Mouse (Mus musculus) G1E (cell line): Measurements from ENCODE around the gene Asap2. TPM values are rescaled to one million over a fixed set of nuclear protein-coding genes. Genes with fewer than 3 reads are reported as not detected.

Source experiments
- ATAC-seq: 2 replicates; pipeline ENCODE4 v1.8.0; 2016; ENCODE audit warnings: mild to moderate bottlenecking; ENCODE audit not compliant: insufficient number of reproducible peaks, poor library complexity, low FRiP score, severe bottlenecking; ENCODE audit errors: extremely low read depth
- DNase-seq: peaks from one replicate; pipeline ENCODE4 v3.0.0; 2012; ENCODE audit warnings: low spot score
- H3K27me3 ChIP-seq: 2 replicates; pipeline ENCODE4 v1.6.1; 2012; ENCODE audit warnings: mild to moderate bottlenecking, low read length, inconsistent platforms; ENCODE audit not compliant: insufficient read depth
- H3K36me3 ChIP-seq: replicated peaks from 2 replicates; pipeline ENCODE3; 2012; ENCODE audit warnings: mild to moderate bottlenecking, inconsistent platforms
- H3K4me1 ChIP-seq: 2 replicates; pipeline ENCODE4 v1.6.1; 2012; ENCODE audit warnings: low read depth, low read length, inconsistent platforms, mixed read lengths; ENCODE audit not compliant: insufficient read depth
- H3K4me3 ChIP-seq: 2 replicates; pipeline ENCODE4 v1.5.1; 2012; ENCODE audit warnings: low read depth, mild to moderate bottlenecking, inconsistent platforms, low read length, moderate library complexity, mixed read lengths
- H3K9me3 ChIP-seq: replicated peaks from 2 replicates; pipeline ENCODE4 v1.6.1; 2012; ENCODE audit warnings: inconsistent platforms
- CTCF ChIP-seq: IDR thresholded peaks from 2 replicates; pipeline ENCODE4 v1.5.1; 2012; ENCODE audit warnings: low read depth, low read length, inconsistent platforms, mixed read lengths
- GATA1 ChIP-seq: IDR thresholded peaks from 2 replicates; pipeline ENCODE4 v1.6.1; 2012; ENCODE audit warnings: borderline replicate concordance, low read length, inconsistent platforms, mixed read lengths
- GATA2 ChIP-seq: IDR thresholded peaks from 2 replicates; pipeline ENCODE4 v1.6.1; 2012; ENCODE audit warnings: low read depth, low read length, inconsistent platforms, borderline replicate concordance
- POLR2AphosphoS5 ChIP-seq: IDR thresholded peaks from 2 replicates; pipeline ENCODE4 v1.6.1; 2012; ENCODE audit warnings: low read depth, low read length, inconsistent platforms; ENCODE audit not compliant: insufficient replicate concordance
- TAL1 ChIP-seq: conservative IDR thresholded peaks from 2 replicates; pipeline ENCODE4 v1.6.1; 2012; ENCODE audit warnings: low read depth, low read length, inconsistent platforms, mixed read lengths
- polyA plus RNA-seq: library from polyadenylated mRNA; stranded (reverse); fragments of >175 nt; gene quantifications from 2 replicates; pipeline ENCODE4 v1.2.3, GENCODE M21; 2012
- total RNA-seq, 2 experiments: library from RNA; stranded (forward) in 1 of 2; stranded (reverse) in 1 of 2; fragments of 200-1000 nt in 1 of 2; fragments of >200 nt in 1 of 2; fragmentation: Nextera tagmentation in 1 of 2; gene quantifications; 2 replicates each; pipeline ENCODE4 v1.2.3; 2014 to 2017

Asap2 gene
- total and polyA plus RNA-seq, 3 experiments: not detected

GRCm38 (mm10) chr12:21180091-21180490 is 189.8 kb downstream of the Asap2 start:
- TF ChIP-seq TAL1 (no peak), GATA1 (no peak), GATA2 (no peak), CTCF (no peak), POLR2AphosphoS5 (no peak)
- Histone ChIP-seq H3K36me3 (no peaks in the 10 kb centered on the region), H3K4me3 (no peak overlapping the region), H3K4me1 (no peaks in the 10 kb centered on the region), H3K9me3 (peaks cover 18% of the 10 kb centered on the region), H3K27me3 (no peaks in the 10 kb centered on the region)
- no peak for ATAC-seq
- no peak for DNase-seq

DNA sequence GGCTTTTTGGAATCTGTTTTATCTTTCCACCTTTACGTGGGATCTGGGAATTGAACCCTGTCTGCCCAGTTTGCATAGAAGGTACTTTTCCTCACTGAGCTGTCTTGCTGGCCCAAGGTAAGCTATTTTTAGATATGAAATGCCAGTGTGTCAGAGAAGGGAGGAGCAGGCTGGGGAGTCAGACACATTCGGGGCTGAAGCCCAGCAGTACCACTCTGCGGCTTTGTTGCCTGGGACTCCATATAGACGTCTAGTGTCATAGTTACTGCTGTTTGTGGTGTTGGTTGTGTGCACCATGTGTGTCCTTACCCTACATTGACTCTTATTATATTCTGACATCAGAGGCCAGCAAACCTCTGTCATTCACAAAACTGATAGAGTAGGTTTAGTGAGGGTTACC is 192.5 kb downstream of the Asap2 start:
- DNase-seq: no peak
- Histone ChIP-seq H3K9me3 (peaks cover 20% of the 10 kb centered on the region), H3K36me3 (no peaks in the 10 kb centered on the region), H3K27me3 (no peaks in the 10 kb centered on the region), H3K4me1 (no peaks in the 10 kb centered on the region), H3K4me3 (no peak overlapping the region)
- ATAC-seq: no peak
- no peak for TF ChIP-seq CTCF

DNA sequence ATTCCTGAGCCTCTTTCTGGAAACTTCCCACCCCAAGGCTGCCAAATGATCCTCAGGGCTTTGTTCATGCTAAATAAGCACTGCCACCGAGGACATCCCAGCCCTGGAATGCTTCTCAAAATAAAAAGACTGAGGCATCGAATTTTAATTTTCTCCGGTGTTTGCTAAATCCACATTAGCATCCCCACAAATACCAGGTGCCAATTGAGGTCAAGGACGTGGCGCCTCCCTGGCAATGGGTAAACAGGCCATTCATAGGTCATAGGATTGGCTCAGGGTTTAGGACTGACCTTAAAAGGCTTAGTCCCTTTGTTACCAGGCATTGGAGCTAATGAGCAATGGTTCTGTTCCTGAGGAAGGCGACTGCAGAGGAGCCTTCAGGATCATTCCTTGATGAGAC is 193.1 kb downstream of the Asap2 start:
- TF ChIP-seq GATA2 (no peak), POLR2AphosphoS5 (no peak), CTCF (no peak), GATA1 (no peak), TAL1 (no peak)
- Histone ChIP-seq H3K4me3 (no peak overlapping the region), H3K9me3 (peaks cover 21% of the 10 kb centered on the region), H3K27me3 (no peaks in the 10 kb centered on the region), H3K36me3 (no peaks in the 10 kb centered on the region), H3K4me1 (no peaks in the 10 kb centered on the region)
- ATAC-seq (no peak), DNase-seq (no peak)

DNA sequence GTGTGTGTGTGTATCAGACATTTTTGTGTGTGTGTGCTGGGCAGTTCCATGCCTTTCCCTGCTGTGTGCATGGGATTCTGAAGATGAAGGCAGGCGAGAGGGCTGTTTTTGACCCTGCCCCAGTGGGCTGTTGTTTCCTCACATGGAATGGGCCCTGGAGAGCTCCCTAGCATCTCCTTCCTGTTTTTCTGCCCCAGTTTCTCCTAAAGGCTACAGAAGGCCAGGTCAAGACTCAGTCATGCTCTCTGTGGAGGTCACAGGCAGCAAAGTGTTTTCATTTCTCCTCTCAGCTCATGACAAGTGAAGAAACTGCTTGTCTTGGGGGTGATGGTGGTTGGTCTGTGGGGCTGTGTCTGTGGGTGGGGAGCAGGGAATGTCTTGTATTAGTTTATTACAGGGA is 195.9 kb downstream of the Asap2 start:
- no peak overlapping the region for H3K4me3 ChIP-seq
- no peaks in the 10 kb centered on the region for H3K36me3 ChIP-seq
- H3K4me1 ChIP-seq: no peaks in the 10 kb centered on the region
- TF ChIP-seq GATA1: no peak
- TF ChIP-seq CTCF: no peak
- no peak for TF ChIP-seq TAL1
- TF ChIP-seq POLR2AphosphoS5: no peak
- TF ChIP-seq GATA2: no peak
- peaks cover 16% of the 10 kb centered on the region for H3K9me3 ChIP-seq
- DNase-seq (no peak), ATAC-seq (no peak)
- no peaks in the 10 kb centered on the region for H3K27me3 ChIP-seq

DNA sequence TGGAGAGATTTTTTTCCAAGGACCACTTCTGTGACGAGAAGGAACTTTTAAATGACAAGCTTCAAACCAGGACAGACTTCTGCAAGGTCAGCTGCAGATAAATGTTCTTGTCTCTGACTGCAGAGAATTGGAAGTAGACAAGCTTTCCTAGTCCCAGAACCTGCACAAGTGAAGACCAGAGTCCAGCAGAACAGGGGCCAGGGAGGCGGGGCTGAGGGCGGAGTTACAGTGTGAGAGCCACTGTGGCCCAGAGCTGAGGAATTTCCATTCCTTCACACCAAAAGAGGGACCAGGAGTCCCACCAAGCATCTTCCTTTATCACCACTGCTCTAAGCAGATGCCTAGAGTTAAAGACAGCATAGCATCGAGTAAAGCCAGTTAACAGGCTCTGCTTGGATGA is 198.6 kb downstream of the Asap2 start:
- TF ChIP-seq POLR2AphosphoS5 (no peak), CTCF (no peak), GATA1 (no peak), GATA2 (no peak), TAL1 (no peak)
- no peak for DNase-seq
- Histone ChIP-seq H3K9me3 (peaks cover 14% of the 10 kb centered on the region), H3K27me3 (no peaks in the 10 kb centered on the region), H3K36me3 (no peaks in the 10 kb centered on the region), H3K4me1 (no peaks in the 10 kb centered on the region), H3K4me3 (no peak overlapping the region)
- ATAC-seq: no peak

- H3K4me1 ChIP-seq: no peaks in the 10 kb centered on the region
- TF ChIP-seq TAL1: no peak
- no peak for TF ChIP-seq POLR2AphosphoS5
- no peak for TF ChIP-seq GATA2
- TF ChIP-seq CTCF: no peak
- no peak for TF ChIP-seq GATA1
- ATAC-seq: no peak
- no peaks in the 10 kb centered on the region for H3K27me3 ChIP-seq
- no peak for DNase-seq
- no peaks in the 10 kb centered on the region for H3K36me3 ChIP-seq
- no peak overlapping the region for H3K4me3 ChIP-seq
- peaks cover 24% of the 10 kb centered on the region for H3K9me3 ChIP-seq
Observed at GRCm38 (mm10) chr12:21191546-21191945, 201.3 kb downstream of the Asap2 start.

DNA sequence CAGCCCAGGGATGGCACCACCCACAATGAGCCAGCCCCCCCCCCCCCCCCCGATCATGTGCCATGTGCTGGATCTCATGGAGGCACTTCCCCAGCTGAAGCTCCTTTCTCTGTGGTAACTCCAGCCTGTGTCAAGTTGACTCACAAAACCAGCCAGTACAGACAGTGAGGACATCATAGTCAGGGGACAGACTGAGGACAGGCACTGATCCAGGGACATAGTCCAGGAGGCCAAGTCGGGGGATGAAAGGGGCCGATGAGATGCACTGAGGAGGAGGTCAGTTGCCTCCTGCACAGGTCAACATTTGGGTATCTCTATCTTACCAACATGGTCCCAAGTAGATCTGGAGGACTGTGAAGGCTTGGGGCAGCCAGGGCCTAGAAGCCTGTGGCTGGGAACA is 205.2 kb downstream of the Asap2 start:
- TF ChIP-seq TAL1 (no peak), GATA1 (no peak), POLR2AphosphoS5 (no peak)
- DNase-seq: no peak
- ATAC-seq: no peak
- Histone ChIP-seq H3K4me1 (no peaks in the 10 kb centered on the region), H3K27me3 (no peaks in the 10 kb centered on the region), H3K36me3 (no peaks in the 10 kb centered on the region), H3K9me3 (peaks cover 27% of the 10 kb centered on the region), H3K4me3 (no peak overlapping the region)

- Histone ChIP-seq H3K27me3 (no peaks in the 10 kb centered on the region), H3K9me3 (peaks cover 27% of the 10 kb centered on the region), H3K4me1 (no peaks in the 10 kb centered on the region), H3K36me3 (no peaks in the 10 kb centered on the region), H3K4me3 (no peak overlapping the region)
- no peak for DNase-seq
- no peak for TF ChIP-seq GATA1
- TF ChIP-seq GATA2: no peak
- TF ChIP-seq POLR2AphosphoS5: no peak
- ATAC-seq: no peak
Observed at GRCm38 (mm10) chr12:21196420-21196819, 206.2 kb downstream of the Asap2 start.
